Mouse (Mus musculus) urinary bladder, postnatal 14 days (tissue): ENCODE results near the gene Dus3l.

Source experiments
- DNase-seq: peaks from one replicate; pipeline ENCODE4 v3.0.0; 2021; ENCODE audit warnings: low spot score

Dus3l gene

GRCm38 (mm10) chr17:56792588-56792987 lies 28.0 kb downstream of the Dus3l start:
- DNase-seq: no peak

GRCm38 (mm10) chr17:56793614-56794319 lies 29.2 kb downstream of the Dus3l start:
- no peak for DNase-seq

- no peak for DNase-seq
Measured at GRCm38 (mm10) chr17:56799276-56799675, 34.7 kb downstream of the Dus3l start.

- no peak for DNase-seq
Measured at GRCm38 (mm10) chr17:56802065-56802464, 37.5 kb downstream of the Dus3l start.

GRCm38 (mm10) chr17:56804952-56805351 lies 40.4 kb downstream of the Dus3l start:
- DNase-seq: no peak

GRCm38 (mm10) chr17:56805784-56806183 lies 41.2 kb downstream of the Dus3l start:
- DNase-seq: no peak

GRCm38 (mm10) chr17:56808518-56808917 lies 44.0 kb downstream of the Dus3l start:
- peak; percentile 81 for DNase-seq

- DNase-seq: peak; percentile 92
Measured at GRCm38 (mm10) chr17:56810245-56810644, 45.7 kb downstream of the Dus3l start.

GRCm38 (mm10) chr17:56814316-56815056 lies 49.9 kb downstream of the Dus3l start:
- peak; percentile 85 for DNase-seq

- no peak for DNase-seq
Measured at GRCm38 (mm10) chr17:56815057-56815345, 50.4 kb downstream of the Dus3l start.

GRCm38 (mm10) chr17:56818067-56818636 lies 53.6 kb downstream of the Dus3l start:
- peak; percentile 67 for DNase-seq

- DNase-seq: peak; percentile 30
Measured at GRCm38 (mm10) chr17:56819032-56819545, 54.5 kb downstream of the Dus3l start.
